Mouse (Mus musculus) left cerebral cortex, adult 9 months (tissue): Measurements from ENCODE around the gene Map4k3.

ENCODE experiments used
- DNase-seq, 2 experiments: peaks; one replicate each; pipeline ENCODE4 v3.0.0; 2022; ENCODE audit warnings: low spot score in 2 of 2

The Map4k3 gene

GRCm38 (mm10) chr17:80683821-80684576, 44.3 kb downstream of the Map4k3 start:
- no peak for DNase-seq

GRCm38 (mm10) chr17:80683041-80683440, 45.2 kb downstream of the Map4k3 start:
- no peak for DNase-seq

- DNase-seq, result no peak
Observed at GRCm38 (mm10) chr17:80678190-80678589, 50.1 kb downstream of the Map4k3 start.

- no peak for DNase-seq
Observed at GRCm38 (mm10) chr17:80676859-80677535, 51.3 kb downstream of the Map4k3 start.

GRCm38 (mm10) chr17:80676211-80676610, 52.1 kb downstream of the Map4k3 start:
- DNase-seq, result no peak

- no peak for DNase-seq
Observed at GRCm38 (mm10) chr17:80670395-80670794, 57.9 kb downstream of the Map4k3 start.

- no peak for DNase-seq
Observed at GRCm38 (mm10) chr17:80663623-80664022, 64.7 kb downstream of the Map4k3 start.

GRCm38 (mm10) chr17:80662836-80663620, 65.3 kb downstream of the Map4k3 start:
- no peak for DNase-seq

- no peak for DNase-seq
Observed at GRCm38 (mm10) chr17:80661896-80662295, 66.4 kb downstream of the Map4k3 start.

GRCm38 (mm10) chr17:80660707-80661380, 67.4 kb downstream of the Map4k3 start:
- no peak for DNase-seq

GRCm38 (mm10) chr17:80660234-80660633, 68.1 kb downstream of the Map4k3 start:
- no peak for DNase-seq

- no peak for DNase-seq
Observed at GRCm38 (mm10) chr17:80659821-80660220, 68.5 kb downstream of the Map4k3 start.

GRCm38 (mm10) chr17:80654323-80654722, 74.0 kb downstream of the Map4k3 start:
- DNase-seq, result no peak

GRCm38 (mm10) chr17:80652740-80653139, 75.5 kb downstream of the Map4k3 start:
- DNase-seq, result no peak

- no peak for DNase-seq
Observed at GRCm38 (mm10) chr17:80646843-80647242, 81.4 kb downstream of the Map4k3 start.

- no peak for DNase-seq
Observed at GRCm38 (mm10) chr17:80646131-80646530, 82.2 kb downstream of the Map4k3 start.

GRCm38 (mm10) chr17:80645694-80646034, 82.6 kb downstream of the Map4k3 start:
- DNase-seq, result no peak

- DNase-seq, result no peak
Observed at GRCm38 (mm10) chr17:80644983-80645693, 83.1 kb downstream of the Map4k3 start.

- DNase-seq, result no peak
Observed at GRCm38 (mm10) chr17:80644567-80644966, 83.7 kb downstream of the Map4k3 start.

GRCm38 (mm10) chr17:80638121-80638520, 90.2 kb downstream of the Map4k3 start:
- no peak for DNase-seq

GRCm38 (mm10) chr17:80635794-80636193, 92.5 kb downstream of the Map4k3 start:
- DNase-seq, result no peak
